ENCODE assay signal across 12 mouse cellular contexts in the genomic region with DNA sequence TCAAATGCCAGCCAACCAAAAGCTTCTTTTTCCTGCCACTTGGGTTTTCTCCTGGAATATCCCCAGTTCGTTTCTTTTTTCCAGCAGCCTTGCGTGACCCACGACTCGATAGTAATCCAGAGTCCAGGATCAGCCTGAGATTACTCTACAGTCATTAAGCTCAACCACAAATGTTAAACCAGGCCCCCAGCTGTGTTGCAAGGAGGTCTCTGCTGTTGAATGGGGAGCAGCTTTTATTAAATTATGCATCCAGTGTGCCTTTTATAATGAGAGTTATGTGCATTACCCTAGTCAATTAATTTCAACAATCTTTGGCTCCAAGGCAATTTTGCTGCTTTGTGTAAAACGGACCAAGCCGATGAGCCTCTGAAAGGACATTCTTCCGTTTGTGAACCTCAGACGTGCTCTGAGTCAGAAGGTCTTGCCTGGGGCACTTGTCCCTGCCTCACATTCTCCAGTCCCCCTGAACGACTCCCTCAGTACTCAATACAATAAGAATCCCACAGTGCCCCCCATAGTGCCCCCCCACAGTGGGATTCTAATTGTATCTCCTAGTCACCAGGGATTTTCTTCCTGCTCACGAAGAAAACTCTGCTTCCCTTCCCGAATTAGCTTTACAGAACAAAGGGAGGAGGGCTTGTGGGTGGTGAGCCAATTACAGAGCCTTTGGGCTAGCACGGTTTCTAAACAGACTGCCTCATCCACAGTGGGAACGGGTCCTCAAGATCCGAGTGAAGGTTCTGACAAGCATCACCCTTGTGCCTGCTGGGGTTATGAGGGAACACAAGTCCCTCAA. TPM values are rescaled to one million over a fixed set of nuclear protein-coding genes. Genes with fewer than 3 reads are reported as not detected.
DNase-seq lines count a peak whose midpoint lies in the region; ATAC-seq and TF ChIP-seq lines count a peak whose summit lies in the region.
"Had no signal": no experiment of that assay in that cellular context is flagged by ENCODE, and none has a peak within 500 bp of the region (broad histone marks: within the 10 kb centered on the region; RNA-seq: fewer than 3 reads in every experiment).

No protein-coding gene starts in this region.

- no peaks in the 10 kb centered on the region for H3K9me3 ChIP-seq in hindbrain, embryonic 10.5 days
- no peaks in the 10 kb centered on the region for H3K9me3 ChIP-seq in midbrain, embryonic 15.5 days
- no peaks in the 10 kb centered on the region for H3K9me3 ChIP-seq in intestine, postnatal 0 days (ENCODE audit: control insufficient read depth)

- H3K4me1 ChIP-seq in hindbrain, embryonic 10.5 days (replicated peaks): peaks cover 25% of the 10 kb centered on the region
- peaks cover 16% of the 10 kb centered on the region for H3K4me1 ChIP-seq in midbrain, embryonic 15.5 days
- H3K4me1 ChIP-seq in intestine, postnatal 0 days (replicated peaks; ENCODE audit: control insufficient read depth, insufficient read depth, low read length): no peaks in the 10 kb centered on the region

- H3K4me3 ChIP-seq in hindbrain, embryonic 10.5 days: peak overlapping the region; percentile 26
- no peak overlapping the region for H3K4me3 ChIP-seq in midbrain, embryonic 15.5 days
- H3K4me3 ChIP-seq in intestine, postnatal 0 days (ENCODE audit: low read depth, low read length): no peak overlapping the region

- DNase-seq in Muller cell, postnatal 12 days (ENCODE audit: inconsistent ontology term): peak; percentile 92
- peak; percentile 51 for DNase-seq in embryo, embryonic 10.5 days (ENCODE audit: low spot score)
- peak; percentile 46 for DNase-seq in hindbrain, embryonic 10.5 days (ENCODE audit: low spot score)
- DNase-seq in left cerebral cortex, postnatal 36 days (ENCODE audit: low spot score in 2 of 2): no peak
- no peak for DNase-seq in kidney, postnatal 36 days
- no peak for DNase-seq in c-Kit-positive CD71-positive TER-119-positive erythroid progenitor cells, embryonic 14.5 days (ENCODE audit: low spot score)
- DNase-seq: heart, adult 18-20 months; lung, adult 18-20 months had no signal

- TF ChIP-seq CTCF in intestine, postnatal 0 days (IDR thresholded peaks at IDR 0.05; ENCODE audit: low read depth): no peak

- no peak overlapping the region for H3K9ac ChIP-seq in midbrain, embryonic 15.5 days
- no peak overlapping the region for H3K9ac ChIP-seq in intestine, postnatal 0 days (ENCODE audit: low read depth, low read length)

- peak overlapping the region; percentile 70 for H3K27ac ChIP-seq in hindbrain, embryonic 10.5 days
- peak overlapping the region; percentile 55 for H3K27ac ChIP-seq in midbrain, embryonic 15.5 days
- H3K27ac ChIP-seq in intestine, postnatal 0 days (ENCODE audit: low read depth, low read length): no peak overlapping the region

- 11% methylated on average over 14 of the region's 14 CpGs for WGBS in hindbrain, embryonic 10.5 days
- 7% methylated on average over 14 of the region's 14 CpGs for WGBS in midbrain, embryonic 15.5 days
- WGBS in intestine, postnatal 0 days: 39% methylated on average over 14 of the region's 14 CpGs

- ATAC-seq in midbrain, embryonic 15.5 days (replicated peaks): peak; percentile 59
- ATAC-seq in intestine, postnatal 0 days: no peak

- intact Hi-C loops in left cerebral cortex, postnatal 36 days (cut with DNase I): no loop called here

- peaks cover 22% of the 10 kb centered on the region; the same call in 1 of the 2 replicates for H3K27me3 ChIP-seq in hindbrain, embryonic 10.5 days (ENCODE audit: insufficient read depth, poor library complexity, severe bottlenecking)
- H3K27me3 ChIP-seq in midbrain, embryonic 15.5 days (replicated peaks): no peaks in the 10 kb centered on the region
- H3K27me3 ChIP-seq in intestine, postnatal 0 days (replicated peaks; ENCODE audit: control insufficient read depth, insufficient read depth, low read length): no peaks in the 10 kb centered on the region

- H3K4me2 ChIP-seq in midbrain, embryonic 15.5 days: 0 out of 2 replicates have a peak overlapping the region, but pooled peaks have one; percentile 0
- H3K4me2 ChIP-seq in intestine, postnatal 0 days (replicated peaks; ENCODE audit: low read depth): no peak overlapping the region

- no peaks in the 10 kb centered on the region for H3K36me3 ChIP-seq in hindbrain, embryonic 10.5 days
- H3K36me3 ChIP-seq in midbrain, embryonic 15.5 days (replicated peaks): no peaks in the 10 kb centered on the region
- no peaks in the 10 kb centered on the region for H3K36me3 ChIP-seq in intestine, postnatal 0 days (ENCODE audit: control insufficient read depth, insufficient read depth)

RNA-seq across cellular contexts. Expression of a gene that starts 46.0 kb away (rescaled TPM):
- polyA plus RNA-seq in hindbrain, embryonic 10.5 days (2016; fragmentation: Nextera tagmentation; extraction: Ambion mirVana): 32.6 and 34.0 TPM in 2 replicates
- polyA plus RNA-seq in midbrain, embryonic 15.5 days (2015; fragmentation: Nextera tagmentation; extraction: Ambion mirVana): 19.9 and 22.4 TPM in 2 replicates
- 10 to 100 TPM; 10.9 to 12.1 TPM for total RNA-seq in left cerebral cortex, postnatal 36 days (2021)
- 11.5 and 12.7 TPM in 2 replicates for polyA plus RNA-seq in intestine, postnatal 0 days (2015; fragmentation: Nextera tagmentation; extraction: Ambion mirVana)

RNA-seq across cellular contexts. Expression of a gene that starts 51.0 kb away (rescaled TPM):
- polyA plus RNA-seq in hindbrain, embryonic 10.5 days (2016; fragmentation: Nextera tagmentation; extraction: Ambion mirVana): not detected in 2 replicates
- polyA plus RNA-seq in midbrain, embryonic 15.5 days (2015; fragmentation: Nextera tagmentation; extraction: Ambion mirVana): 0.39 and 0.70 TPM in 2 replicates
- total RNA-seq in left cerebral cortex, postnatal 36 days (2021): under 1 TPM in 1 of 2 experiments, not detected in 1; 0.14 TPM
- not detected in 2 replicates for polyA plus RNA-seq in intestine, postnatal 0 days (2015; fragmentation: Nextera tagmentation; extraction: Ambion mirVana)
- total RNA-seq: heart, adult 18-20 months had no signal
- polyA plus RNA-seq: intestine, embryonic 14.5 days; urinary bladder, adult 2 months had no signal

Comparison
In these comparisons a context has a peak if more than half of its experiments do, and no peak if none do; other contexts are left out.
1. DNase-seq: peak in Muller cell, postnatal 12 days (single experiment), embryo, embryonic 10.5 days (single experiment) and hindbrain, embryonic 10.5 days (single experiment); none in left cerebral cortex, postnatal 36 days (0 of 2), kidney, postnatal 36 days (0 of 2) and c-Kit-positive CD71-positive TER-119-positive erythroid progenitor cells, embryonic 14.5 days (single experiment).